Mouse (Mus musculus): ENCODE data around the gene Tbc1d2.

DNA sequence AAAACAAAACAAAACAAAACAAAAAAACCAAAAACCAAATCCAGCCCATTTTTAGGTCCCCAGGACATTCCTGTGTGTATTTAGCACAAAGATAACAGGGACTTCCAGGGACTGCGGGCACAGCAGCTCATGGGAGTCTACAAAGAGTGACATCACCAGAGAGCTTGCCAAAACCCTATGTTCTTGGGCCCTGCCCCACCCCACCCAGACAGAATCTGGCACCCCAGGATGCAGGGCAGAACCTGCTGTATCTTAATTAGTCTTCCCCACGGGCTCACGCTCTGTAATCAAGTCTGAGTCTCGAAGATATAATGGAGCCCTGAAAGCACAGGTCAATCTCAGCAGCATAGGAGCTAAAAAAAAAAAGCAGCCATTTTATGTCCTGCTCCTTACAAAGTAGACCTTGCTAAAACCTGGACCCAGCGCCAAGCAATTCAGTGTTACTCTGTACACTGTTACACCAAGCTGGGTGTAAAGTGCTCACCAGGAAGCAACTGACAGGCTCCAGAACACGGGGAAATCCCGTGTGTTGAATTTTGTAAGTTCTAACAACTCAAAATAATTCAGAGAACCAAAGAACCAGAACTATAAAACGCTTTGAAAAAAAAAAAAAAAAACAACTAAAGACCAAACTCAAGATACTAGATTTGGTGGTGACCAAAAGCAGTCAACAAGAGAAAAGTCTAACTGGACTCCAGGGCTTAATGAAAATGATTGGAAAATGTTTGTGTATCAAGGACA lies 82.9 kb downstream of the Tbc1d2 start:
- TF ChIP-seq CTCF (IDR thresholded peaks at IDR 0.05; ENCODE audit: low read depth, low read length) (no peak), POLR2A (IDR thresholded peaks at IDR 0.05; ENCODE audit: borderline replicate concordance, low read depth, low read length) (no peak)
